Mouse (Mus musculus): ENCODE data around the gene Ctag2. TPM values are rescaled to one million over a fixed set of nuclear protein-coding genes. Genes with fewer than 3 reads are reported as not detected.

Gene Ctag2
- not detected for total RNA-seq (2021)

DNA sequence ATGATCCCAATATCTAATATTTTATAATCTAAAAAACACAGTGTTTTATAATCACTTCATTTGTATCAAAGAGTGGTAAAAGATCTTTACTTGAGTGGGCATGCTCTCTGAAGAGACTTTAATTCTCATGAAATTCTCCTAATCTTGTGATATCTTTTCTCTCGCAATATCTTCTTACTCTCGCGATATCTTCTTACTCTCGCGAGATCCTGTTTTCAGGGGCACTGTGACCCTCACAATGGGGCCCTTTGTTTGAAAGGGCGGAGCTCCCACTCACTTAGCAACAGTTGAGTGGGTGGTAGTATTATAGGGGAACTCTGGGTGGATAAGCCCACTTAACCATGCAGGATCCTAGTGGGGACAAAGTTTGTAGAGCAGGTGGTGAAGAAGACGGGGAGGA, at the start of gene Ctag2:
Gene Ctag2, plus strand, starts transcription at position 301 of the 400 bp plus-strand sequence.
- DNase-seq (ENCODE audit: extremely low spot score in 1 of 2, low spot score in 1 of 2) = no peak

Data from layer of hippocampus, postnatal 25 days (tissue).